Mouse (Mus musculus) forebrain, embryonic 11.5 days (tissue): ENCODE measurements around the gene Psmb11. TPM values are rescaled to one million over a fixed set of nuclear protein-coding genes. Genes with fewer than 3 reads are reported as not detected.

Source experiments
- ATAC-seq: fragments of 200-750 bp; cut with Nextera tagmentation; replicated peaks from 2 replicates; pipeline ENCODE4 v1.8.0; 2017; ENCODE audit warnings: moderate TSS enrichment; ENCODE audit not compliant: low FRiP score
- DNase-seq: peaks from one replicate; pipeline ENCODE4 v3.0.0-alpha.2; 2017; ENCODE audit warnings: low spot score
- H3K27ac ChIP-seq: fragments of 300-500 bp; sonication (generic); 2 replicates; pipeline ENCODE4 v1.5.1; 2014; ENCODE audit warnings: low read depth, low read length
- H3K27me3 ChIP-seq: fragments of 300-500 bp; sonication (generic); 2 replicates; pipeline ENCODE4 v1.6.1; 2014; ENCODE audit warnings: mild to moderate bottlenecking, low read length, mixed read lengths; ENCODE audit not compliant: control insufficient read depth, insufficient read depth
- H3K36me3 ChIP-seq: fragments of 300-500 bp; sonication (generic); 2 replicates; pipeline ENCODE4 v1.6.1; 2014; ENCODE audit warnings: mild to moderate bottlenecking, low read length, moderate library complexity, mixed read lengths; ENCODE audit not compliant: control insufficient read depth, insufficient read depth
- H3K4me1 ChIP-seq: fragments of 300-500 bp; sonication (generic); replicated peaks from 2 replicates; pipeline ENCODE4 v1.6.1; 2014; ENCODE audit warnings: low read length, mixed read lengths; ENCODE audit not compliant: control insufficient read depth, insufficient read depth
- H3K4me2 ChIP-seq: fragments of 300-500 bp; sonication (generic); 2 replicates; pipeline ENCODE4 v1.6.1; 2014; ENCODE audit warnings: low read depth, mild to moderate bottlenecking, low read length, moderate library complexity, mixed read lengths; ENCODE audit not compliant: severe bottlenecking
- H3K4me3 ChIP-seq: fragments of 300-500 bp; sonication (generic); 2 replicates; pipeline ENCODE4 v1.5.1; 2014; ENCODE audit warnings: low read depth, low read length
- H3K9ac ChIP-seq: fragments of 300-500 bp; sonication (generic); 2 replicates; pipeline ENCODE4 v1.6.1; 2014; ENCODE audit warnings: low read length
- H3K9me3 ChIP-seq: fragments of 300-500 bp; sonication (generic); 2 replicates; pipeline ENCODE4 v1.6.1; 2016; ENCODE audit warnings: low read length, mixed read lengths; ENCODE audit not compliant: control insufficient read depth
- WGBS: fragments of 180-500 bp; shearing (Covaris S2); extraction: QIAGEN DNeasy Blood & Tissue Kit; methylation state at CpG from one replicate; pipeline ENCODE4 v1.1.7; 2014; 5-methylcytosine and 5-hydroxymethylcytosine counted together
- microRNA counts: library from miRNA; unstranded; fragments of <30 nt; microRNA quantifications from one replicate; lab custom pipeline; 2015
- microRNA-seq: library from miRNA; unstranded; fragments of <30 nt; microRNA quantifications from one replicate; pipeline ENCODE4, GENCODE M21; 2016; ENCODE audit not compliant: insufficient number of aligned reads
- polyA plus RNA-seq: library from polyadenylated mRNA; unstranded; fragments of >200 nt; fragmentation: Nextera tagmentation; extraction: Ambion mirVana; gene quantifications from 2 replicates; pipeline ENCODE4 v1.2.1, GENCODE M21; 2014

Psmb11 gene
- polyA plus RNA-seq, 1 experiment from 2014 or later: not detected

GRCm38 (mm10) chr14:54674317-54674716 lies 53.1 kb downstream of the Psmb11 start:
- H3K36me3 ChIP-seq: no peaks in the 10 kb centered on the region; the same call in 1 of the 2 replicates
- H3K4me3 ChIP-seq: no peak overlapping the region
- H3K4me1 ChIP-seq: no peaks in the 10 kb centered on the region
- no peaks in the 10 kb centered on the region for H3K27me3 ChIP-seq
- no peak overlapping the region for H3K9ac ChIP-seq
- no peak overlapping the region for H3K4me2 ChIP-seq
- no peak for ATAC-seq
- 94% methylated on average over 2 of the region's 2 CpGs for WGBS
- no peak for DNase-seq
- H3K27ac ChIP-seq: no peak overlapping the region
- no peaks in the 10 kb centered on the region for H3K9me3 ChIP-seq

DNA sequence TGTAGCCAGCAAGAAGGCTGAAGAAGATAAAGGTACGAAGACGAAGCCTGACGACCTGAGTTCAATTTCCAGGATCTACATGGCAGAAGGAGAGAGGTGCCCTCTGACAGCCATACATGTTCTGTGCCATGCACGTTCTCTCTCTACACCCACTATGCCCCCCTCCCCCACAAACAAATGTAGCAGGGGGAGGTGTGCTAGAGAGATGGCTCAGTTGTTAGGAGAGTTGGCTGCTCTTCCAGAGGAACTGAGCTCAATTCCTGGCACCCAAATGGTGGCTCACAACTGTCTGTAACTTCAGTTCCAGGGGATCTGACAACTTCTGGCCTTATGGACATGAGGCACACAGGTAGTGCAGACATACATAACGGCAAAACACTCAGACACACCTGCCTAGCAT lies 55.1 kb downstream of the Psmb11 start:
- Histone ChIP-seq H3K9me3 (no peaks in the 10 kb centered on the region), H3K27me3 (no peaks in the 10 kb centered on the region), H3K4me2 (no peak overlapping the region), H3K27ac (no peak overlapping the region), H3K4me1 (no peaks in the 10 kb centered on the region), H3K36me3 (no peaks in the 10 kb centered on the region; the same call in 1 of the 2 replicates), H3K9ac (no peak overlapping the region), H3K4me3 (no peak overlapping the region)
- DNase-seq (no peak), ATAC-seq (no peak)
- 95% methylated on average over 5 of the region's 5 CpGs for WGBS

DNA sequence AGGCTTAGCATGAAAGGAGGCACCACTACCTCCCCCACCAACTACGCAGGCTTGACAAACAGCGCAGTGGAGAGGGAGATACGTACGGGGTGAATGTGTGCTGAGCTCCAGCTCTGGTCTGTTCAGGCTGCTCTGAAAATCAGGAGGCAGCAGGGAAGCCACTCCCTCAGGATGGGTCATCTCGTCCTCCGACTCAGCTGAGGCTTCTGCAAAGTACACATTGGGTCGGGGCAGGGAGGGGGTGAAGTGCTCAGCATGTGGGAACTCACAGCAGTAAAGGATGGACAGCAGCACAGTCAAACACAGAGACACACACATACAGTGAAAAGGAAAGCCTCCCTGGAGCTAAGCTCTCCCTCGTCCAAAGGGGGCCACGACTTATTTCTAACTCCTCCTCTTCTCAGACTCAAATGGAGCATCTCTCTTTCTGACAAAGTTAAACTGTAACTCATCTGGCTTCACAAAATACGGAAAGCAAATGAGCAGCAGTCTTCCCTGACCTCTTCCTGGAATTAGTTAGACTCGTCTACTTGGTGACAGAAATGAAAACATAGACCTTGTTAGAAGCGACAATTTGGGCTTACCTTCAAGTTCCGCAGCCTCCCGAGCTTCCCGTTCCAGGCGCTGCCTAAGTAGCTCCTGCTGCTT lies 57.5 kb downstream of the Psmb11 start:
- H3K9me3 ChIP-seq: no peaks in the 10 kb centered on the region
- H3K4me3 ChIP-seq: no peak overlapping the region
- no peak for ATAC-seq
- no peak for DNase-seq
- H3K27ac ChIP-seq: no peak overlapping the region
- 90% methylated on average over 16 of the region's 16 CpGs for WGBS
- no peak overlapping the region for H3K9ac ChIP-seq
- no peak overlapping the region for H3K4me2 ChIP-seq
- H3K4me1 ChIP-seq: no peaks in the 10 kb centered on the region
- H3K36me3 ChIP-seq: no peaks in the 10 kb centered on the region; the same call in 1 of the 2 replicates
- H3K27me3 ChIP-seq: no peaks in the 10 kb centered on the region

MicroRNAs within 50 kb of the gene (microRNA counts, 519-probe panel; counts per million panel counts)
- microRNA mmu-miR-686 (lab: Ali Mortazavi, UCI): 31.2 counts per million

Small RNA genes lying within 50 kb of the gene (microRNA-seq; reads per million reads assigned to microRNA genes)
- gene Mir686 (not detected), gene Mir6948 (not detected)

Other genes starting within 250 kb of the Psmb11 start
- gene Slc7a7, start 203.7 kb upstream of the Psmb11 start, polyA plus RNA-seq: 4.5 and 5.0 TPM in 2 replicates
- gene Mrpl52, start 194.5 kb upstream of the Psmb11 start, polyA plus RNA-seq: 220 and 221 TPM in 2 replicates
- 70.7 and 71.6 TPM in 2 replicates for gene Mmp14, start 189.8 kb upstream of the Psmb11 start, polyA plus RNA-seq
- 28.8 and 29.9 TPM in 2 replicates for gene Lrp10, start 157.3 kb upstream of the Psmb11 start, polyA plus RNA-seq
- 18.8 and 19.8 TPM in 2 replicates for gene Rem2, start 145.3 kb upstream of the Psmb11 start, polyA plus RNA-seq
- gene Prmt5, start 103.9 kb upstream of the Psmb11 start, polyA plus RNA-seq: 142 and 151 TPM in 2 replicates
- gene Haus4, start 66.8 kb upstream of the Psmb11 start, polyA plus RNA-seq: 50.6 and 55.5 TPM in 2 replicates
- 51.6 and 59.7 TPM in 2 replicates for gene Ajuba, start 43.9 kb upstream of the Psmb11 start, polyA plus RNA-seq
- 9.6 and 9.9 TPM in 2 replicates for gene 4931414P19Rik, start 15.4 kb upstream of the Psmb11 start, polyA plus RNA-seq
- gene Psmb5, start 3.4 kb upstream of the Psmb11 start, polyA plus RNA-seq: 414 and 455 TPM in 2 replicates
- not detected in 2 replicates for gene Gm17606, start 19.5 kb downstream of the Psmb11 start, polyA plus RNA-seq
- 10.5 and 12.3 TPM in 2 replicates for gene Cdh24, start 19.9 kb downstream of the Psmb11 start, polyA plus RNA-seq
- gene 1700123O20Rik, start 64.8 kb downstream of the Psmb11 start, polyA plus RNA-seq: 89.9 and 94.4 TPM in 2 replicates
- gene Acin1, start 65.5 kb downstream of the Psmb11 start, polyA plus RNA-seq: 150 and 160 TPM in 2 replicates
- gene Gm29776, start 77.4 kb downstream of the Psmb11 start, polyA plus RNA-seq: 0.17 and 0.23 TPM in 2 replicates
- gene Cebpe, start 90.7 kb downstream of the Psmb11 start, polyA plus RNA-seq: not detected in 2 replicates
- gene Slc7a8, start 160.5 kb downstream of the Psmb11 start, polyA plus RNA-seq: 1.5 and 2.1 TPM in 2 replicates
- not detected in 2 replicates for gene Rnf212b, start 192.7 kb downstream of the Psmb11 start, polyA plus RNA-seq
- 15.7 and 16.1 TPM in 2 replicates for gene Homez, start 249.5 kb downstream of the Psmb11 start, polyA plus RNA-seq